Mouse (Mus musculus): ENCODE results near the gene Vipr2.

Vipr2 gene

DNA sequence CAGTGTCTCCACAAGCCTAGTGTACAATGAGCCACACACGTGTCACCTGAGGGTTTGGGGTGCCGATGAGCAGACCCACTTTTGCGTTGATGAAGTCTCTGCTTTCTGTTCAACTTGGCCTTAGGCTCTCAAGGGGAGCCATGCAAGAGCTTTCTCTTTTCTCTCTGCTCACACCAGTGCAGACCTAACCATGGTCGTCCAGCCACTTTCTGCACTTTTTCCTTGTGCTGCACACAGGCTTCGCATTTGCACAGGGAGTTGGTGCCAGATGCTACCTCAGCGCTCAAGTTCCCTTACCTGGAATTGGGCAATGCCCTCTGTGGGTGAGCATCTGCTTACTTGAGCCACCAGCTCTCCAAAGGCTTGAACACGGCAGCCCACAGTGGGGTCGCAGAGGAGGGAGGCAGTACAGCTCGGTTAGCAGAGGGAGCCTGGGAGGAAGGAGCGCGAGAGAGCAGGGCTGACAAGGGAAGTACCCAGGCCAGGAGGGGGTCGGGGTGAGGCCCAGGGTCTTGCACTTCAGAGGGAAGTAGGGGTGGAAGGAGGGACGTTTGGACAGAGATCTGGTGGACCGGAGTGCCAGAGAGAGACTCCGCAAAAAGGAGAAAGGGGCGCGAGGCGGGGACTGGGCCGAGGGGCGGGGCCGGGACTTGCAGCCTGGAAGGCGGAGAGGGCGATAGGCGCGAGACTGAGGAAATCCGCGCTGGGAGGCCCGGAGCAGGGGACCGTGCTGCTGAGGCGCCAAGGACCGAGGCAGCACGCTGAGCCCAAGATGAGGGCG lies at the start of gene Vipr2:
Gene Vipr2, plus strand, starts transcription at position 653 of the 781 bp plus-strand sequence.
- DNase-seq, result peak in 1 of 2 experiments; percentile 11

DNA sequence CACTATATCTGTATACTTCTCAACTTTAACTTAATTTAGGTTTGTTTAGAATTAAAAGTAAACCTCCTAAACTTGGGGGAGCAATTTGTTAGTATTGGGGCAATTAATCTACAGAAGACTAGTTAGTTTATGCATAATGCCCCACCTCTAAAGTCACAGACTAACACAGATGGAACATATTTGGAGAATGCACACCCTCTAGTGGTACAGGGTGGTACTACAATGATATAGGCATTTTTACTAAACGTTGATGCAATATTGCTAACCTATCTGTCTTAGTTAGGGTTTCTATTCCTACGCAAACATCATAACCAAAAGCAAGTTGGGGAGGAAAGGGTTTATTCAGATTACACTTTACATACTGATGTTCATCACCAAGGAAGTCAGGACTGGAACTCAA lies 49.4 kb upstream of the Vipr2 start:
- no peak for DNase-seq

DNA sequence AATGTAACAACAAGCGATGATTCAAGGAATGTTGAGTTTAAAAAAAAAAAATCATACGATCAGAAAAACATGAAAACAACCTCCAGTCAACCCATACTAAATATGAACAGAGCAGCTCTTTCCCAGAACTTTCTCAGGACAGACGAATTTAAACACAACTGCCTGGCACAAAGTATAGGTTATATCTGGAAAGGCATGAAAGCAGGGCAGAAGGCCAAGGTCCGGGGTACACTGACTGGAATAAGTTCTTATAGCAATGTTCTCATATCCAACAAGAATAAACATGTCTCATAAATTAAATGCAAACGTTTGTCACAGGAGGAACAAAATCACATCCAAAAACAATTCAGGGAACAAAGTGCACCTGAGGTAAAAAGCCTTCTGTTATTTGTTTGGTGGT lies 42.2 kb upstream of the Vipr2 start:
- no peak for DNase-seq

DNA sequence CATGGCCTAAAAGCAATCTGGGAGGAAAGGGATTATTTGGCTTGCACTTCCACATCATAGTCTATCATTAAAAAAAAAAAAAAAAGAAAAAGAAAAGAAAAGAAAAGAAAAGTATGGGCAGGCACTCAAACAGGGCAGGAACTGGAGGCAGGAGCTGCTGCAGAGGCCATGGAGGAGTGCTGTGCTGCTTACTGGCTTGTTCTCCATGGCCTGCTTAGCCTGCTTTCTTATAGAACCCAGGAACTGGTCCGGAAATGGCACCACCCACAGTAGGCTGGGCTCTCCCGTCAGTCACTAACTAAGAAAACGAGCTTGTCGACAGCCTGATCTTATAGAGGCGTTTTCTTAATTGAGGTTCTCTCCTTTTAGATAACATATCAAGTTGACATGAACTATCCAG lies 32.7 kb upstream of the Vipr2 start:
- no peak for DNase-seq

DNA sequence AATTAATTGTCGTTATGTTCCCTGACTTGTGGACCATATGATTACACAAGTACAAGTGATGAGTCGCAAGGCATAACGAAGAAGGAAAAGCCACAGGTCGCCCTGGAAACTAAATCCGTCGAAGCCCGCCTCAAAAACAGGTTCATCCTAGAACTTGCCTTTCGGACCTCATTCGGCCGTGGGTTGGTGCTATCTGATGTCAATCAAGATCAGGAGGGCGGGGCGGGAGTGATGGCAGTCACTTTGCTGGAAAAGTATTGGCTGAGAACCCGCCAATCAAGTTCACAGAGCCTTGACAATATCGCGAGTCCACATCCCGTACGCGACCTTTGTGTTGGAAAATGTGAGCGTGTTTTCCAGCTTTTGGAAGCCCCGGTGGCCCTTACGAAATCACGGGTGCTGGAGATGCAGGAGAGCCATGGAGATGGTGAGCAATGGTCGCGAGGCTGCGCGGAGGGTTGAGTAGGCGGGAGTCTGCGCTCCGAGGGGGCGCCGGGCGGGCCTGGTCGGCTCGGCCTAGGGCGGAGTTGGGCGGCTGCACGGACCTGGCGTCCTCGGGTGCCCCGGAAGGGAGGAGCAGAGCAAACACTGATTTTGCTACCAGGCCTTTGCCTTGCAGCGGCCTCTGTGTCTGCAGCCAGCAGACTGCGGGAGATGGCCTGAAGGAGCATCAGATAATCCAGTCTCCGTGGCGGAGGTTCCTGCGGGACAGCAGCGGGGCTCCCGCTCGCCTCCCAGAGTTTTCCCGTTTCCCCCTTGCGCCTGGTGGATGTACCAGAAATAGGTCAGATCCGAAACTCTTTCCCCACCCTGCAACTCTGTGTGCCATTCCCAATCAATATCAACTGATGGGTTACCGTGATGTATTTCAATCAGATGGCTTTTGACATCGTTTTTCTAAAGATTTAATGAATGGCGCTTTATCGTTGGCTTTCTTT lies 29.8 kb upstream of the Vipr2 start, which contains the start of gene Zfp386:
Gene Zfp386, plus strand, starts transcription at position 285 of the 938 bp plus-strand sequence.
- DNase-seq, result peak; percentile 98 to 99

DNA sequence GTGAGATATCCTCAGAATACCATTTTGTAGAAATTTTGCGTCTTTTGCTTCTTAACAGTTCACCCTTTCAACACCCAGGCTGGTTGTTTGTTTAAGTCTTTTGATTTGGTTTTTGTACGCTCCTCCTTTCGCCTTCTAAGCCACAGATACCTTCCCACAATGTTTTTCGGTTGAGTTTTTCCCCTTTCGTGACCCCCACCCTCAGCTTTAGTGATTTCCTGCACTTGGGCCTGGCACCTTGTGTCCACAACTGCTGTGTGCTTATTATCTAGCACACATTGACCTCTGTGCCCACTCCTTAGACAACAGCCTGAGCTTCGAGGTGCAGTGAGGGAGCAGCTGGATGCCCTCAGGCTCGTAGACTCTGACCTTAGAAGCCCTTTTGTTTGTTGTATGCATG lies 28.8 kb upstream of the Vipr2 start:
- no peak for DNase-seq

DNA sequence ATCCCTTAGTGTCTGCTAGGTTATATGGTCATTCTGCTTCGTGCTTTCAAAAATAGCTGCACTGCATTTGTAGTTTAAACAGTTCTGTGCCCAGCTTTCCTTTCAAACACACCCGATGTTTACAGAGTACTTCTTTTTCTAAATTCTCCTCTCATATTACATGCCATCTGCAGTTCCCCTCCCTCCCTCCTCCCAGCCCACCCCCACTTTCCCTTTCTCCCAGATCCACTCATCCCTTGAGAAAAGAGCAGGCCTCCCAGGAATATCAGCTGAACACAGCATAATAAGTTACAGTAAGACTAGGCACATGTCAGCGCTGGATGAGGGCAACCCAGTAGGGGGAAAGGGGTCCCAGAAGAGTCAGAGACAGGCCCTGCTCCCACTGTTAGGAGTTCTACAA lies 28.3 kb upstream of the Vipr2 start:
- no peak for DNase-seq

DNA sequence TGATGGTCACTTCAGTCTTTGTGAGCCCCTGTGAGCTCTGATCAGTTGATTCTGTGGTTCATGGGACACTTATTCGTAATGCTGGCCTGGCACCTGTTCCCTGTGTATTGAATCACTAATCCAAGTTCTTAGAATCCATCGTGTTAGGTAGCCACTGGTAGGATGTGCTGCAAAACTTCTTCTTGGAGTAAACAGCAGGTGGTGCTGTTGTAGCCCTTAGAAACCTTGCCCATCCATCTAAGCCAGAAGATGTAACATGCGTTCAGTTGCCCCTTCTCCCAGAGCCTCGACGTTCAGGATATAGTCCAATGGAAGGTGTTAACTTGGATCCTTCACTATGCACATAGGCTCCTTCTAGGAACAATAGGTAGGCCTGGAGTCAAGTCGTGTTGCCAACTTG lies 27.8 kb upstream of the Vipr2 start:
- DNase-seq, result no peak

DNA sequence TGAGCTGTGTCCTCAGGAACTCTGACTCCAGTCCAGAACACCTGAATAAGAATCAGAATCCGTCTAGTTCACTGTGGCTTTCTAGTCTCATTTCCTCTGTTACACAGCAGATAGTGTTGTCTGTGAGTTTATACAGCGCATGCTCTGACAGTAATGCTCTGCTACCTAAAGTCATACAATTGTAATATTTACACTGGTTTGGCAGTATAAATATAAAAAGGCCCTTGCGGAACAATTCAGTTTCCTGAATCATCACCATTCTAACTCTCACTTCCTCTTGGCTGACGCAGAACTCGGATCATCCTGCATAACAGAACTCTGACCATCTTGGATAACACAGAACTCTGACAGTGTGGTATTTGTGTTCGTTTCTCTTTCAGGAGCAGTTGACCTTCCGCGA lies 23.2 kb upstream of the Vipr2 start:
- no peak for DNase-seq

DNA sequence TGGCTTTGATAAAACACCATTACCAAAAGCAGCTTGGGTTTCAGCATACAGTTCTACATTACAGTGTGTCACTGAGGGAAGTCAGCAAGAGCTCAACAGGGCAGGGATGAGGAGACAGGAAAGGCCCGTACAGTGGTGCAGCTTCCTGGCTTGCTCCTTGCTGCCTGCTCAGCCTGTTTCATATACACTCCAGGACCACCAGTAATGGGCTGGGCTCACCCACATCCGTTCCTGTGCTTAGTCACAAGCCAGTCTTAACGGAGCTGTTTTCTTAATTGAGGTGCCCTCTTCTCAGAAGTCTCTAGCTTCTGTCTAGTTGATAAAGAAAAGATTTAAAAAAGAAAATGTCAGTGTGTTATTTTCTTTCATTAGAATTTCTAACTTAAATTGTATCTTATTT lies 21.4 kb upstream of the Vipr2 start:
- no peak for DNase-seq

DNA sequence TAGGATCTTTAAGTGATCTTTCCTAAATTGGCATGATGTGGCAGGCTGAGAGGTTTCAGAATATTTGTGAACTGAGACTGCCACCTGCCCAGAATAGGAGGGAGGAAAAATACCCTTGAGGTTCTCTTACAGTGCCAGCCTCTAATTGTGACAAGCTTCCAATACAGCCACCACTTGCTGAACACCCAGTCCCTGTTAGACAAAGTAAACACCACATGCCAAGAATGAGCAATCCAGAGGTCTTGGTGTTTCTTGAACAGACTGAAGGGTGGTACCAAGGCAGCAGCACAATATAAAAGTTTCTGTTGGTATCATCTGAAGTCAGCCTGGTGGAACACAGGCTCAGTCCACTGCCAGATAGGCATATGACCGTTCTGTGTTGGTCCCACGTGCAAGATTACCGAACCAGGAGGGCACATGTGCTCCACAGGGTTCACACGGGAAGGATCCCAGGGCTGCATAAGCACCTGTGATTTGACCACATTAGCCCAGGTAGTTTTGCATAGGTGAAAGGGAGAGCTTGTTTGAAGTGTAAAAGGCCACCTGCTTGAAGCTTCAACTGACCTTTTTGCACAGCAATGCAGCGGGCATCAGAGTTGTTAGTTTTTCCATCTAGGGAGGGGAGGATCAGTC lies 15.8 kb upstream of the Vipr2 start:
- DNase-seq, result no peak

DNA sequence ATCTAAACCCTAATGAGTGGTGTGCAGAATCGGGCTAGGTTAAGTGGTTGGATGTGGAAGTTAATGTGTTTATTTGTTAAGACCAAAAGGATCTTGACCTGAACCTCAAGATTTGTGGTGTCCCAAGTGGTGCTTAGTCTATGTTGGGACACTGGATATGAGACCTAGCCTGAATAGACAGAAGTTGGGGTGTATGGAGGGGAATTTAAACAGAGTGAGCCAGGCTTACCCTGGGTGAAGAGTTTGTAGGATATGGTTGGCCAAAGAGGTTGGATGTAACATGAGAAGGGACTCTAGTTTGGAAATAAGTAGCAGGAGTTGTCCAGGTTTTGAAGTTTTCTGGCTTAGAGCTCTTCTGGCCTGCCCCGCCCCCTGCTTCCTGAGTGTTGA lies 15.3 kb upstream of the Vipr2 start:
- DNase-seq, result no peak

DNA sequence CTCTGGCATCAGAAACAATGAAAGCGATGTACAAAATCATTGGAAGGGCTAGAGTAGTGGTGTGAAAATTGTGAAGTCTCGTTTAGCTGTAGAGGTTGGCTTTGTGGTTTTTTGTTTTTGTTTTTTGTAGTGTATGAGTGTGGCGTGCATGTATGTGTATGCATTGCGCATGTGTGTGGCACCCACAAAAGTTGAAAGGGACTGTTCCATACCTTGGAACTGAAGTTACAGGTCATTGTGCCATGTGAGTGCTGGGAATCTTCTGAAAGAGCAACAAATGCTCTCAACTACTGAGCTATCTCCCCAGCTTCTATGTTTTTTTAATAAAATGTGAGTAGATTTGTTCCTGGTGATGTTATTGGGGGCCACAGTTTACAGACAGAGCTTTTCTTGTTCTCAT lies 14.5 kb upstream of the Vipr2 start:
- DNase-seq, result no peak

DNA sequence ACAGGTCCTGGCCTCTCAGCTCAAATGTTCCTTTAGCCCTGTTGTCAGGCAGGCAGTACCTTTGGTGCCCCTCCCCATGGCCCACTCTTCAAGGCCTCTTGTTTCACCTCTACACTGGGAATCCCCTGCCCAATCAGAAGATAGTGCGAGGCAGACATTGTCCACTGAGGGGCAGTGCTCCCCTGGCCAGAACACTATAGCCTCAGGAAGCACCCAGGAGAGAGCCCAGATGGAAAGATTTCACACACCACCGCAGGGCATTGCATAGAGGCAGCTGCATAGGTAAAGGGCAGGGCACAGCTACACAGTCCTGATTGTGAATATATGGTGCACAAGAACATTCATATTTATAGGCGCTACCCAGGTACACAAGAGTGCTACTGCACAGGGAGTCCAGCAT lies 6.5 kb upstream of the Vipr2 start:
- no peak for DNase-seq

DNA sequence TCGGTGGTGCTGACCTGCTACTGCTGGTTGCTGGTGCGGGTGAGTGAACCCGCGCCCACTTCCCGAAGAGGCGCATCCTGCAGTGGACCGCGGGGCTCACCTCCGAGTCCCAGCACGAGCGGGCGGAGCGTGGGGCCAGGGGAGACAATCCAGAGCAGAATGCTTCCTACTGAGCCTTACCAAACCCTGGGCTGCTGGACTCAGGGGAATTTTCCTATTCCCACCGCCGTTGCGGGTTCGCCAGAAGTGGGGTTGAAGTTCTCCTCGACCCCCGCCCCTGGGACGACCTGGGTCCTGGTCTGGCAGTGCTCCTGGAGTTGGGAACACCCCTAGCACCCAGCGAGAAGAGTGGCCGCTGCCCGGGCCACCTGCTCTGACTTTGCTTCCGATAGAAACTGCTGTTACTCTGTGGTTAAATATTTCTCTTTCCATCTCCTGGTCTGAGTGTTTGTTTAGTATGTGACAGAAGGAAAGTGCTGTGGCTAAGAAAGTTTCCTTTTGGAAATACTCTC lies 385 bp downstream of the Vipr2 start:
- no peak for DNase-seq

DNA sequence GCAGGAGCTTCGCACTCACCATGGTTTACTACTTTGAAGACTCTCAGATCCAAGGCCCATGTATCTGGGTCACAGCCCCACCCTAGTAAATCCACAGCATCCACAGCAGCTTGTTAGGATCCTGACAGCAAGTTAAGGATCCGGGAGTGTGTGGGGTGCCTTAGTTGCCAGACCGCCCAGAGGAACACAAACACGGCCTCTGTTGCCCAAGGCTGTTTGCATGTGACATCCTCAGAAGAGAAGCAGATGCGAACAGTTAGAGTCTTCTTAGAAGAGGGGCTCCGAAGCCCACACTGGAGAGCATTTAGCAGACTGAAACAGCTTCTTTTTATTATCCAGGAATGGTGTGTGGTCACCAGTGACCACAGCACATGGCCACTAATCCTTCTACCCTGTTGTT lies 5.6 kb downstream of the Vipr2 start:
- DNase-seq, result no peak

DNA sequence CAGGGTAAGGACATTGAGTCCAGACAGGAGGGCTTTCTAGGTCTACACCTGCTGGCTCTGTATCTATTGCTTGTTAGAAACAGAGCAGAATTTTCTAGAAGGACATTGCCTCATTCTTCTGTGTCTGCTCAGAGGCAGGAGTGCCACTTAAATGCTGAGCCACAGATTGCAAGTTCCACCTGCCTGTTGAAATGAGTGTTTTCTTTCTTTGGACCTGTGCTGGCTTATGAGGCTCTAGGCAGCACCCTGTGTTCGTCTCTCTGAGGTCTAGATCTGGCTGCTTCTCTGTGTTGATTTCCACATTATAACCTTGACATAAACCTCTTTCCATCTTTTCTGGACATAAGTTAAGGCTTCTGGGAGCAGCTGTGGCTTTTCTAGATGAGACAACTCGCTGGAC lies 6.8 kb downstream of the Vipr2 start:
- no peak for DNase-seq

DNA sequence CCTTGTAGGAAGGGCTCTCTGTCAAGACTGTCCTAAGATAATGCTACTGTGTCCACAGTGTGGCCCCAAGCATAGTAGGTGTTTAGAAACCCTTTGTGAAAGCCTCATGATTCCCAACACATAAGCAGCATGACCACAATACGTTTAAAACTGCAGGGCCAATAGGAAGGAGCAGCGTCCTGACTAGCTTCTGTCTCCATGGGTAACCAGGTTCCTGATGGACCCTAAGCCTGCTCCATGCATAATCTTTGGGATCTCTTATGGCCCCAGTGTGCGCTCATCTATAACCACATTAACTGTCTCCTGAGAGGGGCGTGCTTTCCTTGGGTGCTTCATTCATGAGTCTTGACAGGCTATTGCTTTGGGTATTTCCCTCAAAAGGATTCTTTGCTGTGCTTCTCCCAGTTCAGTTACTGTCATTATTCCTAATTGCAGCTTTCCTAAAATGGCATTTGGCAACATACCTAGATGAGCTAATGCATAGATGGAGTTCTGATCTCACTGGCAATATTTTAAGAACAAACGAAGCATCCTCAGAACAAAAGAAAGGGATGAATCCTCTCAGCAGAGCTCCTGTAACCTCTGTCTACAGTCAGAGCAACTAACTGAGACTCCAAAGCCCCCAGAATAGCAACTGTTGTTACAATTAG lies 9.6 kb downstream of the Vipr2 start:
- DNase-seq, result no peak

DNA sequence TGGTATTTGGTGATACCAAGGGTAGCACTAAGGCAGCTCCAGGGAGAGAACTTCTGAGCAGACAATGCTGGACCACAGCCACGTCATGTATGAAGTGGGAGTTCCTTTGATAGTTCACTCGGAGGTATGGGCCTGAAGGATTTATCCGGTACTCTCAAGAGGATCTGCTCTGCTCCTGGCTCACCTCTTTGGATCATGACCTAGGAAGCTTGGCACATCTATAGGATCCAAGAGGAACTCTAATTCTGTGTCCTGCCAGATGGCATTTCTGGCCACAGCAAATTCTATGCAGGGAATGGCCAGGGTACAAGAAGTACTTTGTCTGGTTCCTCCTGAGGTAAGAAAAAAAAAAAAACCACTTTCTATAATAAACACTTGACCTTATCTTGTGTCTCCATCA lies 12.3 kb downstream of the Vipr2 start:
- DNase-seq, result no peak

DNA sequence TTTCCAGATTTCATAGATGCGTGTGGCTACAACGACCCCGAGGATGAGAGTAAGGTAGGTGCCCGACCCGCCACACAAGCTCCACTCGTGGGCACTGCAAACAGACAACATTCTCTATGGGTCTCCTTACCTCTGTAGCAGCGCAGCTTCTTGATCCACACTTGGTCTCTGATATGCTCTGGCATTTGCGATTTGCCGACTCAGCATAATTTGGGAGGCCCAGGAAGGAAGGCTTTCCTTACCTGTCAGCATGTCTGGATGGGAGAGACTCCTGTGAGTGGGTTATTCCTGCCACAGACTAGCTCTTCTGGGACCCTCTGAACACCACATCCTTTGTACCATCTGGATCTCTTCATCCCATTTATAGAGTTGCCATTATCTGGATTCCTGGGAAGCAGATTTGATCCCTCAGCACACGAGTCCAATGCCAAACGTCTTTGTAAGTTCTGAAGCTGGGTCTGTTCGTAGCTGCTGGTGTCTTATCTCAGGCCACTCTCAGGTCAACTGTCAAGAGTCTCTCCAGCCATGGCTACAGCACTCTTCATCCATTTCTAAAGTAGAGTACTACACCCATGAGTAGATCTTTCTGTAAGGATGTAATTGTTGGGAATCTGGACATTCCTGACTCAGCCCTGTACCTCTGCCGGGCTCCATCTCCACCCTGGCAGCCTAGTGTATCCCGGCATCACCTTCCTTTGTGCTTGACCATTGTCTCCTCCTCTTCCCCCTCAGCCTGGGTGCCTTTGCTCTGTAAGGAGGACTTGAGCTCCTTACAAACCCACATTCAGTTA lies 17.4 kb downstream of the Vipr2 start:
- DNase-seq, result no peak

DNA sequence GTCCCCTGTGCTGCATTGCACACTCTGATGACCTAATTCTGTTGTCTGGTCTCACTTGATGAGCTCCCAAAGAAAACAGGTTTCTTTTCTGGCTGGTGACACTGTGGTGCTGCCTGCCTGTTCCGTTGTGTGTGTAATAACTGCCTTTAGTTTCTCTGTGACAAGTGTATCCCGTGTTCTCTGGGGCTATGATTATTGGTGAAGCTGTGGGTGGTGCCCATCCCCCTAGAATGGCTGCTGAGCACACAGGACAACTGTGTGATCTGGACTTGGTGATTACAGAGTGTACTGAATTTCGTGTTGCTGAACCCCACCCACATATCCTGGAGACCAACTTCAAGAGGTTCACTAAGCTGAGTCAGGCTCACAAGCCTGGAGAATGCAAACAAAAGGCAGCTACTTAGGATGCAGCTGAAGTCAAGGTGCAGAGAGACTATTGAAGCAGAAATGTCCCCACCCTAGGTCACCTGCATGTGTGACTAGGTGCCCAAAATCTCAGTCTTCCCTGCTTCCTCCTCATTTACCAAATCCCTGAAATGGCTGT lies 18.9 kb downstream of the Vipr2 start:
- DNase-seq, result no peak

DNA sequence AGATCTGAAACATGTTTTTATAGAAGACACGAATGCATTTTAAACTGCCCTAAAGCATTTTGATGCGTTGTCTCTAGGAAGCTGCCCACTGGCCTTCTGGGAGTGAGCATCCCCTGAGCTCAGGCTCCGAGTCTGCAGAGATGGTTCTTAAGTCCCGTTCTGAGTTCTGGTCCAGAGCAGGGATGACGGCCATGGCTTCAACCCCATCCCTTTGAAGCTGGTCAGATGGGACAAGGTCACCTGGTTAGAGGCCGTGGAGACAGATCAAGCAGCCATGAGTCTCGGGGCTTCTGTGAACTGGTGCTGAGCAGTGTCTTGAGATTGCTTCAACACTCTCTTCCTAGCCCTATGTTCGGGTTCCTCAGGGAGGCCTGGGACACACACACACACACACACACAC lies 19.6 kb downstream of the Vipr2 start:
- DNase-seq, result no peak
